Mouse (Mus musculus): ENCODE results near the gene Tnrc6b. TPM values are rescaled to one million over a fixed set of nuclear protein-coding genes. Genes with fewer than 3 reads are reported as not detected.

Gene Tnrc6b
- total and polyA plus RNA-seq, 3 experiments: 7.8 to 13.9 (median 8.0) TPM

- H3K9me3 ChIP-seq (replicated peaks; ENCODE audit: insufficient read depth, low read length): no peaks in the 10 kb centered on the region
- no peaks in the 10 kb centered on the region for H3K79me2 ChIP-seq (ENCODE audit: control insufficient read depth, insufficient read depth, low read length, poor library complexity)
- H3K27me3 ChIP-seq (ENCODE audit: control insufficient read depth in 1 of 2, insufficient read depth in 2 of 2, low read length in 2 of 2): no peaks in the 10 kb centered on the region
- DNase-seq (ENCODE audit: low read depth, low spot score): no peak
- H3K4me1 ChIP-seq (ENCODE audit: control insufficient read depth in 1 of 2, insufficient read depth in 2 of 2, low read length in 2 of 2): peaks cover 2 to 5% of the 10 kb centered on the region in 2 experiments; a peak in 1 of 4 replicates
- TF ChIP-seq MAX (IDR thresholded peaks at IDR 0.05; ENCODE audit: low read length): no peak
- no peak for TF ChIP-seq TAL1 (IDR thresholded peaks at IDR 0.05; ENCODE audit: low read length)
- no peak for TF ChIP-seq CHD2 (IDR thresholded peaks at IDR 0.05; ENCODE audit: low read length)
- TF ChIP-seq MEF2A (IDR thresholded peaks at IDR 0.05; ENCODE audit: extremely low read depth, insufficient replicate concordance, low read depth, low read length, poor library complexity, severe bottlenecking): no peak
- TF ChIP-seq ZKSCAN1 (IDR thresholded peaks at IDR 0.05; ENCODE audit: low read depth, low read length): no peak
- TF ChIP-seq MYC (IDR thresholded peaks at IDR 0.05; ENCODE audit: low read depth, low read length): no peak
- H3K9ac ChIP-seq (ENCODE audit: control insufficient read depth, low read depth, low read length, poor library complexity, severe bottlenecking): no peak overlapping the region
- no peak overlapping the region for H3K27ac ChIP-seq (ENCODE audit: control insufficient read depth, low read depth, low read length)
- peaks cover 0 to 4% of the 10 kb centered on the region in 2 experiments; a peak in 2 of 4 replicates for H3K36me3 ChIP-seq (ENCODE audit: control insufficient read depth in 1 of 2, insufficient read depth in 2 of 2, low read length in 2 of 2)
- no peak overlapping the region for H3K4me3 ChIP-seq (ENCODE audit: control insufficient read depth in 1 of 2, insufficient read depth in 1 of 2, low read depth in 2 of 2, low read length in 2 of 2)
Observed at GRCm38 (mm10) chr15:80792556-80792955, 81.4 kb downstream of the Tnrc6b start.

- DNase-seq (ENCODE audit: low read depth, low spot score): no peak
- Histone ChIP-seq H3K79me2 (ENCODE audit: control insufficient read depth, insufficient read depth, low read length, poor library complexity) (peaks cover 10% of the 10 kb centered on the region), H3K27ac (ENCODE audit: control insufficient read depth, low read depth, low read length) (no peak overlapping the region), H3K4me1 (ENCODE audit: control insufficient read depth in 1 of 2, insufficient read depth in 2 of 2, low read length in 2 of 2) (peaks cover 2 to 5% of the 10 kb centered on the region in 2 experiments; a peak in 1 of 4 replicates), H3K36me3 (ENCODE audit: control insufficient read depth in 1 of 2, insufficient read depth in 2 of 2, low read length in 2 of 2) (peaks cover 0 to 4% of the 10 kb centered on the region in 2 experiments; a peak in 2 of 4 replicates), H3K27me3 (ENCODE audit: control insufficient read depth in 1 of 2, insufficient read depth in 2 of 2, low read length in 2 of 2) (no peaks in the 10 kb centered on the region), H3K4me3 (ENCODE audit: control insufficient read depth in 1 of 2, insufficient read depth in 1 of 2, low read depth in 2 of 2, low read length in 2 of 2) (no peak overlapping the region), H3K9ac (ENCODE audit: control insufficient read depth, low read depth, low read length, poor library complexity, severe bottlenecking) (no peak overlapping the region), H3K9me3 (replicated peaks; ENCODE audit: insufficient read depth, low read length) (no peaks in the 10 kb centered on the region)
- TF ChIP-seq EP300 (IDR thresholded peaks at IDR 0.05; ENCODE audit: low read depth in 1 of 2, low read length in 2 of 2) (no peak), POLR2AphosphoS2 (IDR thresholded peaks at IDR 0.05; ENCODE audit: low read length) (no peak), POLR2A (IDR thresholded peaks at IDR 0.05; ENCODE audit: control insufficient read depth in 1 of 2, insufficient read depth in 1 of 2, low read depth in 1 of 2, low read length in 2 of 2, poor library complexity in 1 of 2) (no peak), ZMIZ1 (IDR thresholded peaks at IDR 0.05; ENCODE audit: low read depth, low read length) (no peak), MXI1 (IDR thresholded peaks at IDR 0.05; ENCODE audit: low read depth, low read length) (no peak), ELF1 (IDR thresholded peaks at IDR 0.05; ENCODE audit: low read depth, low read length) (no peak)
Observed at GRCm38 (mm10) chr15:80795076-80795475, 84.0 kb downstream of the Tnrc6b start.

DNA sequence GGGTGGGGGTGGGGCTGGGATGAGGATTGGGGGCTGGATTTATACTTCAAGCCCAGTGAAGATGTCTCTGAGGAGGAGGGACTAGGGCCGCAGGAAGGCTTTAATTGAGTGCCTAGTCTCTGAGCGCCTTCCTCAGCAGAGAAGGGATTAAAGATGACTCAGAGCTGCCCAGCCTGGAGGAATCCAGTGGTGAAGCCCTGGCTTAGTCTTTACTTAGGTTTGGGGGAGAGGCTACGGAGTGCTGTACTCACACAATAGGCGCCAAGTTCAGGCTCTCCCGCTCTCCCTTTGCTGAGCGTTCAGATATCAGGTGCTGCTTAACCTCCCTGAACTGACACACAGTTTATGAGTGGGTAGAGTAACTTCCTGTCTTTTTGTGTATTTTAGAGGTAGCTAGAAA lies 86.6 kb downstream of the Tnrc6b start:
- Histone ChIP-seq H3K79me2 (ENCODE audit: control insufficient read depth, insufficient read depth, low read length, poor library complexity) (peaks cover 23% of the 10 kb centered on the region), H3K4me1 (ENCODE audit: control insufficient read depth in 1 of 2, insufficient read depth in 2 of 2, low read length in 2 of 2) (peaks cover 11 to 14% of the 10 kb centered on the region in 2 experiments; a peak in 3 of 4 replicates), H3K9ac (ENCODE audit: control insufficient read depth, low read depth, low read length, poor library complexity, severe bottlenecking) (peak overlapping the region; percentile 93), H3K9me3 (replicated peaks; ENCODE audit: insufficient read depth, low read length) (no peaks in the 10 kb centered on the region), H3K36me3 (ENCODE audit: control insufficient read depth in 1 of 2, insufficient read depth in 2 of 2, low read length in 2 of 2) (peaks cover 0 to 14% of the 10 kb centered on the region in 2 experiments; a peak in 2 of 4 replicates), H3K4me3 (ENCODE audit: control insufficient read depth in 1 of 2, insufficient read depth in 1 of 2, low read depth in 2 of 2, low read length in 2 of 2) (peak overlapping the region; percentile 77 to 81), H3K27ac (ENCODE audit: control insufficient read depth, low read depth, low read length) (peak overlapping the region; percentile 97), H3K27me3 (ENCODE audit: control insufficient read depth in 1 of 2, insufficient read depth in 2 of 2, low read length in 2 of 2) (no peaks in the 10 kb centered on the region)
- peak; percentile 85 for DNase-seq (ENCODE audit: low read depth, low spot score)
- TF ChIP-seq ELF1 (IDR thresholded peaks at IDR 0.05; ENCODE audit: low read depth, low read length) (no peak), TBP (IDR thresholded peaks at IDR 0.05; ENCODE audit: low read depth, low read length) (peak; percentile 59)

Measured in MEL (cell line).